Mouse (Mus musculus) hindbrain, embryonic 15.5 days (tissue): ENCODE measurements around the gene Errfi1. TPM values are rescaled to one million over a fixed set of nuclear protein-coding genes. Genes with fewer than 3 reads are reported as not detected.

Experiments used
- ATAC-seq: fragments of 200-750 bp; cut with Nextera tagmentation; 2 replicates; pipeline ENCODE4 v1.8.0; 2017; ENCODE audit warnings: low read depth, moderate number of reproducible peaks, moderate TSS enrichment; ENCODE audit not compliant: low FRiP score
- H3K27ac ChIP-seq: fragments of 300-500 bp; sonication (generic); replicated peaks from 2 replicates; pipeline ENCODE4 v1.5.1; 2015; ENCODE audit warnings: mild to moderate bottlenecking, inconsistent platforms
- H3K27me3 ChIP-seq: fragments of 300-500 bp; sonication (generic); 2 replicates; pipeline ENCODE4 v1.6.1; 2015; ENCODE audit warnings: control low read depth, inconsistent platforms
- H3K36me3 ChIP-seq: fragments of 300-500 bp; sonication (generic); 2 replicates; pipeline ENCODE4 v1.6.1; 2015; ENCODE audit warnings: control low read depth, inconsistent platforms
- H3K4me1 ChIP-seq: fragments of 300-500 bp; sonication (generic); replicated peaks from 2 replicates; pipeline ENCODE4 v1.6.1; 2015; ENCODE audit warnings: control low read depth, inconsistent platforms
- H3K4me2 ChIP-seq: fragments of 300-500 bp; sonication (generic); 2 replicates; pipeline ENCODE4 v1.6.1; 2015; ENCODE audit warnings: moderate library complexity, mild to moderate bottlenecking, inconsistent platforms
- H3K4me3 ChIP-seq: fragments of 300-500 bp; sonication (generic); 2 replicates; pipeline ENCODE4 v1.5.1; 2015; ENCODE audit warnings: mild to moderate bottlenecking, inconsistent platforms
- H3K9ac ChIP-seq: fragments of 300-500 bp; sonication (generic); 2 replicates; pipeline ENCODE4 v1.6.1; 2015; ENCODE audit warnings: inconsistent platforms
- H3K9me3 ChIP-seq: fragments of 300-500 bp; sonication (generic); 2 replicates; pipeline ENCODE4 v1.6.1; 2016; ENCODE audit warnings: control low read depth, inconsistent platforms
- WGBS: fragments of 180-500 bp; shearing (Covaris S2); methylation state at CpG from one replicate; pipeline ENCODE4 v1.1.7; 2015; 5-methylcytosine and 5-hydroxymethylcytosine counted together
- polyA plus RNA-seq: library from polyadenylated mRNA; unstranded; fragments of >200 nt; fragmentation: Nextera tagmentation; extraction: Ambion mirVana; gene quantifications from 2 replicates; pipeline ENCODE4 v1.2.1, GENCODE M21; 2015

Gene Errfi1
- polyA plus RNA-seq, 1 experiment from 2014 or later = 31.7 TPM

GRCm38 (mm10) chr4:150852045-150852444 lies 1.7 kb upstream of the Errfi1 start:
- H3K27ac ChIP-seq = no peak overlapping the region
- H3K27me3 ChIP-seq = no peaks in the 10 kb centered on the region
- H3K9ac ChIP-seq = no peak overlapping the region
- WGBS = 59% methylated on average over 8 of the region's 8 CpGs
- no peak overlapping the region for H3K4me3 ChIP-seq
- H3K9me3 ChIP-seq = no peaks in the 10 kb centered on the region
- H3K36me3 ChIP-seq = no peaks in the 10 kb centered on the region
- peaks cover 20% of the 10 kb centered on the region for H3K4me1 ChIP-seq
- ATAC-seq = no peak
- H3K4me2 ChIP-seq = no peak overlapping the region

DNA sequence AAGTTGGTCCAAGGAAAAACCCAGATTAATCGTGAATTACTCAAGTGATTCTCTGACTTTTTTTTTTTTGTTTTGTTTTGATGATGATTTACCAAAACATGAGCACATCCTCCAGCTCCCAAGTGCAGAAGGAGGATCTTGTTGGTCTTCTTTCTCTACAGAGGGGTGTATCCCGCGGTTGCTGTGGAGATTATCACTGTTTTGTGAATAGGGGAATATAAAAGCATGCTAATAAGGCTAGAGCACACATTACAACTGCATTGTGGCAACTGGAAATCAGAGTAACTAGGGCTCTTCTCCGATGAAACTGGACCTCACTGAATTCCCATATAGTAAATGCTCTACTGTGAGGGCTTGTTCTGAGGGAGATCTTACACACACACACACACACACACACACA lies 1.2 kb upstream of the Errfi1 start:
- Histone ChIP-seq H3K36me3 (no peaks in the 10 kb centered on the region), H3K9ac (no peak overlapping the region), H3K27ac (no peak overlapping the region), H3K4me3 (no peak overlapping the region), H3K9me3 (no peaks in the 10 kb centered on the region), H3K27me3 (no peaks in the 10 kb centered on the region), H3K4me2 (no peak overlapping the region), H3K4me1 (peaks cover 22% of the 10 kb centered on the region)
- ATAC-seq = no peak
- WGBS = 68% methylated on average over 4 of the region's 4 CpGs

- Histone ChIP-seq H3K27ac (peak overlapping the region; percentile 97), H3K9ac (peak overlapping the region; percentile 89), H3K4me3 (peak overlapping the region; percentile 86), H3K4me1 (peaks cover 27% of the 10 kb centered on the region), H3K4me2 (peak overlapping the region; percentile 84), H3K9me3 (no peaks in the 10 kb centered on the region), H3K27me3 (no peaks in the 10 kb centered on the region), H3K36me3 (no peaks in the 10 kb centered on the region)
- peak; percentile 98 for ATAC-seq
- WGBS = under 1% methylated on average over 57 of the region's 59 CpGs
Observed at GRCm38 (mm10) chr4:150854839-150855246, 1.1 kb downstream of the Errfi1 start.

DNA sequence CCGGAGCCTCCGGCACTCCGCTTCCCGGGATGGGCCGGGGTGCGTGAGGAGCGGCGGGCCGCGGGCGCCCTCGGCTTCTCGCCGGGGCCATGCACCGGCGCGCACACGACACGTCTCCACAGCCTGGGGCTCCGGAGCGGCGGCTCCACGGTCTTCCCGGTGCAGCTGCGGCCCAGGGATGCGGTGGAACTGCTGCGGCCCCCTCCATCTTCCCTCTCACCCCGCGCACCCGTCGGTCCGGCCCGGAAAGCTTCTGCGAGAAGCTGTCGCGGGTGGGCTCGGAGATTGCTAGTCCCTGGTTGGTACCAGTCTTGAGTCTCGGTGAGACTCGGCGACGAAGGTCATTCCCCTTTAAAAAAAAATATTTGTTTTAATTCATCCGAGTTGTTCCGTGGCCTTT lies 1.6 kb downstream of the Errfi1 start:
- ATAC-seq = no peak
- H3K4me2 ChIP-seq = peak overlapping the region; percentile 84

DNA sequence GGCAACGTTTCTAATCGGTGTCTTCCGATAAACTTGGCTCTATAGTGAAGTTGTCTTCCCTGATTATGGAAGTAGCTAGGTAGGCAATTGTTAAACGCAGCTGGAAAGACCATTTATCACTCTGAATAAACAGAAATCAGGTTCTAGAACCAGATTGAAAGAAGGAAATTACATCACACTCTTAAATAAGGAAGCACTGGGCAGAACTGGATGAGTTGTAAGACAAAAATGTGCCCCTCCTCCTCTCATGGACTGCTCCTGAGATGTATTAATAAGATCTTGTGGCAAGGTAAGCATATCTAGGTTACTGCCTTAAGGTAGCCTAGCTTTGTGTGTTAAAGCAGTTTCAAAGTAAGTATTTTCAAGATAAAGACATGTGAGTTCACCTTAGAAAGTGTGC lies 6.8 kb downstream of the Errfi1 start:
- no peak for ATAC-seq
- no peaks in the 10 kb centered on the region for H3K27me3 ChIP-seq

More for the DNA sequence above, 1.6 kb downstream of the Errfi1 start:
- Histone ChIP-seq H3K4me3 (peak overlapping the region; percentile 86), H3K9ac (peak overlapping the region; percentile 89), H3K36me3 (no peaks in the 10 kb centered on the region), H3K9me3 (no peaks in the 10 kb centered on the region), H3K27me3 (no peaks in the 10 kb centered on the region), H3K4me1 (peaks cover 27% of the 10 kb centered on the region), H3K27ac (peak overlapping the region; percentile 97)
- under 1% methylated on average over 33 of the region's 43 CpGs for WGBS

DNA sequence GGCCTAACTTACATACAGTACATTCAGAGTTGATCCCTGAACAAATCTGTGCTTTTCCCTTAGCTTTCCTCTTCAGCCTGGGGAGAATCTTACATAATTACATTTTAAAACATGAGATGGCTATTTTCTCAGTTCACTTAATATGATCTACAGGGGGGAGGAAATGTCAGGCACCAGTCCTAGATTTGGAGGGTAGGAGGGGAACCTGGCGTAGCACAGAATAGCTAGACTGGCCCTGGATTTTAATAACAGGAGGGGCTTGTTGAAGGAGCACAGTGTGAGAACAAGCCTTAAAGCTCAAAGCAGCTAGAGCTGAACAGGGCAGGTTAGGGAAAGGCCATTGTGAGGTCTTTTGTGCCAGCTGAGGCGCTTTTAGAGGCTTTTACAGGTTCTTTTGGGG lies 7.4 kb downstream of the Errfi1 start:
- no peak overlapping the region for H3K9ac ChIP-seq
- H3K36me3 ChIP-seq = peaks cover 7% of the 10 kb centered on the region
- H3K27ac ChIP-seq = no peak overlapping the region
- no peak for ATAC-seq
- H3K4me2 ChIP-seq = no peak overlapping the region
- H3K27me3 ChIP-seq = no peaks in the 10 kb centered on the region
- 79% methylated on average over 2 of the region's 2 CpGs for WGBS
- peaks cover 19% of the 10 kb centered on the region for H3K4me1 ChIP-seq
- no peaks in the 10 kb centered on the region for H3K9me3 ChIP-seq
- no peak overlapping the region for H3K4me3 ChIP-seq

More for the DNA sequence above, 6.8 kb downstream of the Errfi1 start:
- Histone ChIP-seq H3K4me2 (no peak overlapping the region), H3K4me3 (no peak overlapping the region), H3K36me3 (peaks cover under 1% of the 10 kb centered on the region; the same call in 1 of the 2 replicates), H3K27ac (no peak overlapping the region), H3K9me3 (no peaks in the 10 kb centered on the region), H3K9ac (no peak overlapping the region), H3K4me1 (peaks cover 22% of the 10 kb centered on the region)
- 81% methylated on average over 4 of the region's 4 CpGs for WGBS

GRCm38 (mm10) chr4:150862626-150863375 lies 9.1 kb downstream of the Errfi1 start:
- H3K27ac ChIP-seq = no peak overlapping the region
- H3K36me3 ChIP-seq = peaks cover 23% of the 10 kb centered on the region
- WGBS = 49% methylated on average over 8 of the region's 8 CpGs
- H3K4me3 ChIP-seq = no peak overlapping the region
- ATAC-seq = no peak
- H3K4me2 ChIP-seq = no peak overlapping the region
- H3K4me1 ChIP-seq = 0 out of 2 replicates have a peak, but pooled peaks cover 9% of the 10 kb centered on the region
- no peaks in the 10 kb centered on the region for H3K27me3 ChIP-seq
- H3K9me3 ChIP-seq = no peaks in the 10 kb centered on the region
- no peak overlapping the region for H3K9ac ChIP-seq

DNA sequence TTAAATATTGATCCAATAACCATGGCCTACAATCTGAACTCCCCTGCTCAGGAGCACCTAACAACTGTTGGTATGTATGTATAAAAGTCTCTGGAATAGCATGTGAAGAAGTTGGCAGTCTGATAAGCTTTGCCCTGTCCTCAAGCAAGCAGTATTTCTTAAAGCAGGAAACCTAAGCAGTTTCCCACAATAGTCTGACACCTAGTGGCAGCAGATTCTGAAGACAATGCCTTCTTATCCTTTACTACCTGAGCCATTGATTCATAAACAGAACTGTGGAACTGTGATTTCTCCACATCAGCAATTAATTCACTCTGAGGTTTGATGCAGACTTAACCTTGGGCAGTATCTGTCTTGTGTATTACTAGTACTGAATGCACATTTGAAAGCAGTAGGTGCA lies 11.7 kb downstream of the Errfi1 start:
- Histone ChIP-seq H3K27ac (no peak overlapping the region), H3K36me3 (peaks cover 28% of the 10 kb centered on the region), H3K4me3 (no peak overlapping the region), H3K4me1 (0 out of 2 replicates have a peak, but pooled peaks cover 4% of the 10 kb centered on the region), H3K4me2 (no peak overlapping the region), H3K9me3 (no peaks in the 10 kb centered on the region), H3K9ac (no peak overlapping the region), H3K27me3 (no peaks in the 10 kb centered on the region)
- ATAC-seq = no peak

- Histone ChIP-seq H3K36me3 (peaks cover 28% of the 10 kb centered on the region), H3K27me3 (no peaks in the 10 kb centered on the region), H3K4me1 (0 out of 2 replicates have a peak, but pooled peaks cover 4% of the 10 kb centered on the region), H3K9me3 (no peaks in the 10 kb centered on the region), H3K4me2 (no peak overlapping the region), H3K27ac (no peak overlapping the region), H3K9ac (no peak overlapping the region), H3K4me3 (no peak overlapping the region)
- WGBS = 91% methylated on average over 11 of the region's 11 CpGs
- ATAC-seq = no peak
Observed at GRCm38 (mm10) chr4:150866069-150866468, 12.3 kb downstream of the Errfi1 start.

GRCm38 (mm10) chr4:150866494-150866893 lies 12.8 kb downstream of the Errfi1 start:
- no peak overlapping the region for H3K4me3 ChIP-seq
- H3K27ac ChIP-seq = no peak overlapping the region
- H3K4me2 ChIP-seq = no peak overlapping the region
- H3K9ac ChIP-seq = no peak overlapping the region
- 97% methylated on average over 9 of the region's 12 CpGs for WGBS
- ATAC-seq = no peak
- no peaks in the 10 kb centered on the region for H3K9me3 ChIP-seq
- H3K27me3 ChIP-seq = no peaks in the 10 kb centered on the region
- peaks cover 8% of the 10 kb centered on the region for H3K4me1 ChIP-seq
- peaks cover 28% of the 10 kb centered on the region for H3K36me3 ChIP-seq

DNA sequence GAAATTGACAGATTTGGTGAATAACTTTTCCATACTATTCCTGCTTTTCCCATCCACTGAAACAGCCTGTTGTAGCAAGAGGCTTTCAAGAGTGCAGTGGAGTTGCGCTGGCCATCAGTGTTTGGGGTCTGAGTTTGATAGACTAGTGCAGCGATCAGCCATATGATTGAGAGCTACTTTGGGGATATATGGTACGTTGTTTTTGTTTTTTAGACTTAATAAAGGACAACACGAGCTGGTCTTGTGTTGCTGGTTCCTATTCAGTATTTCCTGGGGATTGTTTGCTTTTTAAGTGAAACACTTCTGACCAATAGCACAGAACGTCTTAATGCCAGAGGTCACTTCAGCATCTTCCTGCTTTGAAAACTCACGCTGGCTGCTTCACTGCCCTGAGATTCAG lies 14.4 kb downstream of the Errfi1 start:
- no peak overlapping the region for H3K4me2 ChIP-seq
- no peak overlapping the region for H3K4me3 ChIP-seq
- no peaks in the 10 kb centered on the region for H3K27me3 ChIP-seq
- H3K9ac ChIP-seq = no peak overlapping the region
- peaks cover 28% of the 10 kb centered on the region for H3K36me3 ChIP-seq
- ATAC-seq = no peak
- 88% methylated on average over 6 of the region's 6 CpGs for WGBS
- H3K9me3 ChIP-seq = no peaks in the 10 kb centered on the region
- peaks cover 21% of the 10 kb centered on the region for H3K4me1 ChIP-seq
- H3K27ac ChIP-seq = no peak overlapping the region

- no peaks in the 10 kb centered on the region for H3K9me3 ChIP-seq
- H3K36me3 ChIP-seq = peaks cover 28% of the 10 kb centered on the region
- no peak for ATAC-seq
- no peaks in the 10 kb centered on the region for H3K27me3 ChIP-seq
- H3K4me3 ChIP-seq = no peak overlapping the region
- no peak overlapping the region for H3K9ac ChIP-seq
- H3K4me2 ChIP-seq = no peak overlapping the region
- H3K4me1 ChIP-seq = peaks cover 21% of the 10 kb centered on the region
- 88% methylated on average over 2 of the region's 2 CpGs for WGBS
- no peak overlapping the region for H3K27ac ChIP-seq
Observed at GRCm38 (mm10) chr4:150868859-150869258, 15.1 kb downstream of the Errfi1 start.
